Mouse (Mus musculus): ENCODE results near the gene Epha3. TPM values are rescaled to one million over a fixed set of nuclear protein-coding genes. Genes with fewer than 3 reads are reported as not detected.

The Epha3 gene
- polyA plus RNA-seq, 2 experiments = 0.38 to 0.58 TPM

DNA sequence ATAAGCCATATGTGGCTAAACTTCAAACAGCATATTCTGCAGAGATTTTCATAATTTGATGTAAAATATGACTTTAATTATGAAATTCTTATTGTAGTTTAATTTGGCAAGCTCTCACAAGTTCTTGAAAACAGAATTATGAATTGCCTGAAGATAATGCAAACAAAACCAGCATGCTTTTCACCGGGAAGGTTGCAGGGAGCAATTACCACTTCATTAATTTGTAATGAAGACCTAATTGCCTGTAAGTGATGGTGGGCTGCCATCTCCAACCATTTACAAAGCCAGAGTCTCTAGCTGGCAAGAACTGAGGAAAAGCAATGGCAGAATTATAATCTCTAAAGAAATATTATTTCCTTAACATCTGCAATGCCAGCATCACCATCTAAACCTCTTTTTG is 86.2 kb downstream of the Epha3 start:
- Histone ChIP-seq H3K36me3 (replicated peaks; ENCODE audit: control insufficient read depth, insufficient read depth, low read depth) (no peaks in the 10 kb centered on the region), H3K4me3 (ENCODE audit: insufficient read depth in 1 of 2, low read depth in 2 of 2, low read length in 2 of 2) (no peak overlapping the region), H3K4me1 (replicated peaks; ENCODE audit: control insufficient read depth in 2 of 2, insufficient read depth in 2 of 2, low read length in 1 of 2) (no peaks in the 10 kb centered on the region), H3K27ac (no peak overlapping the region), H3K9me3 (ENCODE audit: control insufficient read depth, low read length) (no peaks in the 10 kb centered on the region), H3K4me2 (ENCODE audit: low read depth) (no peak overlapping the region), H3K9ac (replicated peaks) (no peak overlapping the region), H3K27me3 (ENCODE audit: control insufficient read depth, insufficient read depth, low read length) (no peaks in the 10 kb centered on the region)
- no peak for TF ChIP-seq CTCF (IDR thresholded peaks at IDR 0.05; ENCODE audit: low read depth)
- TF ChIP-seq EP300 (IDR thresholded peaks at IDR 0.05; ENCODE audit: low read depth) = no peak
- no peak for ATAC-seq (ENCODE audit: insufficient read depth)
- WGBS (ENCODE audit: insufficient replicate concordance) = 64% methylated on average over 1 of the region's 1 CpGs
- no peak for DNase-seq (ENCODE audit: low read depth in 3 of 3, low spot score in 3 of 3)

GRCm38 (mm10) chr16:63772566-63772965 is 91.4 kb downstream of the Epha3 start:
- TF ChIP-seq CTCF (IDR thresholded peaks at IDR 0.05; ENCODE audit: low read depth) = no peak
- TF ChIP-seq EP300 (IDR thresholded peaks at IDR 0.05; ENCODE audit: low read depth) = no peak
- H3K27ac ChIP-seq = no peak overlapping the region
- H3K9ac ChIP-seq (replicated peaks) = no peak overlapping the region
- no peaks in the 10 kb centered on the region for H3K36me3 ChIP-seq (replicated peaks; ENCODE audit: control insufficient read depth, insufficient read depth, low read depth)
- no peak overlapping the region for H3K4me3 ChIP-seq (ENCODE audit: insufficient read depth in 1 of 2, low read depth in 2 of 2, low read length in 2 of 2)
- H3K27me3 ChIP-seq (ENCODE audit: control insufficient read depth, insufficient read depth, low read length) = no peaks in the 10 kb centered on the region
- ATAC-seq (ENCODE audit: insufficient read depth) (no peak), DNase-seq (ENCODE audit: low read depth in 3 of 3, low spot score in 3 of 3) (no peak)
- 64% methylated on average over 3 of the region's 3 CpGs for WGBS (ENCODE audit: insufficient replicate concordance)
- H3K4me1 ChIP-seq (replicated peaks; ENCODE audit: control insufficient read depth in 2 of 2, insufficient read depth in 2 of 2, low read length in 1 of 2) = no peaks in the 10 kb centered on the region
- H3K4me2 ChIP-seq (ENCODE audit: low read depth) = no peak overlapping the region
- no peaks in the 10 kb centered on the region for H3K9me3 ChIP-seq (ENCODE audit: control insufficient read depth, low read length)

DNA sequence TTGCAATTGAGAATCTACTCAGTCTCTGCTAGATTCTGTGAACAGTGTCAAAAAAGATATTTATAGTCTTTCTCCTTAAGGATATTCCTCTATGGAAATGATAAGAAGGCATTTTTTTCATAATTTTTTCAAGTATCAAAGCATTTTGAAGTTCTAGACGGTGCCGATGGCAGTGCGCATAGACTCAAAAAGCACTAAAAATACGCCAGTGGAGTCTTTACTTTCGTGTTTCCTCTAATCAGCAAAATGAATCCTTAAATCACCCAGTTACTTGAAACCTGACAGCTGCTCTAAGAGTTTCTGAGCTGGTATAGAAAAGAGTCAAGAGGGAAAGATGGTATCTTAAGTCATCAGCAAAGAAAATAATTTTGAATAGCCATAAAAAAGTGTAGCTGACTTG is 96.4 kb downstream of the Epha3 start:
- Histone ChIP-seq H3K4me2 (ENCODE audit: low read depth) (no peak overlapping the region), H3K27me3 (ENCODE audit: control insufficient read depth, insufficient read depth, low read length) (no peaks in the 10 kb centered on the region)

DNA sequence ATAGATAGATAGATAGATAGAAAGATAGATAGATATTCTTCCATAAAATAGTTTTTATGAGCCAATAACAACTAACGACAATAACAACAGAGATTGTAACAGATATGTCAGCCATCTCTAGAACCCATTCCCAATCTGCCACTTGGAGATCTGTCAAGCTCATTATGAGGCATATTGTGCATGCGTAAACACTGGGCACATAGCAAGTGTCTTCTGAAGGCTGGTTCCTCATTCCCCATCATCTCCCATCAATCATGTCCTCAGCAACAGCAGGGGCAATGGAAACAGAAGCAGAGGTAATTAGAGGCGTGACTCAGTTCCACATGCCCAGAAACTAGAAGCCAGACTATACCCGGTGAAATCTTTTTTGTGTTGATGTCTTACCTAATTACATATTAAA is 102.8 kb downstream of the Epha3 start:
- no peaks in the 10 kb centered on the region for H3K36me3 ChIP-seq (replicated peaks; ENCODE audit: control insufficient read depth, insufficient read depth, low read depth)
- H3K27me3 ChIP-seq (ENCODE audit: control insufficient read depth, insufficient read depth, low read length) = no peaks in the 10 kb centered on the region
- H3K4me1 ChIP-seq (replicated peaks; ENCODE audit: control insufficient read depth in 2 of 2, insufficient read depth in 2 of 2, low read length in 1 of 2) = no peaks in the 10 kb centered on the region
- WGBS (ENCODE audit: insufficient replicate concordance) = 68% methylated on average over 4 of the region's 4 CpGs
- no peak overlapping the region for H3K4me2 ChIP-seq (ENCODE audit: low read depth)
- no peaks in the 10 kb centered on the region for H3K9me3 ChIP-seq (ENCODE audit: control insufficient read depth, low read length)
- no peak overlapping the region for H3K27ac ChIP-seq
- TF ChIP-seq EP300 (IDR thresholded peaks at IDR 0.05; ENCODE audit: low read depth) = no peak
- no peak for TF ChIP-seq CTCF (IDR thresholded peaks at IDR 0.05; ENCODE audit: low read depth)
- DNase-seq (ENCODE audit: low read depth in 3 of 3, low spot score in 3 of 3) (no peak), ATAC-seq (ENCODE audit: insufficient read depth) (no peak)
- H3K4me3 ChIP-seq (ENCODE audit: insufficient read depth in 1 of 2, low read depth in 2 of 2, low read length in 2 of 2) = no peak overlapping the region
- no peak overlapping the region for H3K9ac ChIP-seq (replicated peaks)

More for the DNA sequence above, 96.4 kb downstream of the Epha3 start:
- TF ChIP-seq EP300 (IDR thresholded peaks at IDR 0.05; ENCODE audit: low read depth) = no peak
- DNase-seq (ENCODE audit: low read depth in 3 of 3, low spot score in 3 of 3) (no peak), ATAC-seq (ENCODE audit: insufficient read depth) (no peak)
- Histone ChIP-seq H3K9me3 (ENCODE audit: control insufficient read depth, low read length) (no peaks in the 10 kb centered on the region), H3K9ac (replicated peaks) (no peak overlapping the region), H3K4me1 (replicated peaks; ENCODE audit: control insufficient read depth in 2 of 2, insufficient read depth in 2 of 2, low read length in 1 of 2) (no peaks in the 10 kb centered on the region), H3K36me3 (replicated peaks; ENCODE audit: control insufficient read depth, insufficient read depth, low read depth) (no peaks in the 10 kb centered on the region), H3K27ac (no peak overlapping the region), H3K4me3 (ENCODE audit: insufficient read depth in 1 of 2, low read depth in 2 of 2, low read length in 2 of 2) (no peak overlapping the region)
- WGBS (ENCODE audit: insufficient replicate concordance) = 62% methylated on average over 5 of the region's 5 CpGs

GRCm38 (mm10) chr16:63760112-63760511 is 103.9 kb downstream of the Epha3 start:
- DNase-seq (ENCODE audit: low read depth in 3 of 3, low spot score in 3 of 3) (no peak), ATAC-seq (ENCODE audit: insufficient read depth) (no peak)
- no peak for TF ChIP-seq EP300 (IDR thresholded peaks at IDR 0.05; ENCODE audit: low read depth)
- no peak for TF ChIP-seq CTCF (IDR thresholded peaks at IDR 0.05; ENCODE audit: low read depth)
- no peak overlapping the region for H3K4me2 ChIP-seq (ENCODE audit: low read depth)
- H3K9me3 ChIP-seq (ENCODE audit: control insufficient read depth, low read length) = no peaks in the 10 kb centered on the region
- H3K27me3 ChIP-seq (ENCODE audit: control insufficient read depth, insufficient read depth, low read length) = no peaks in the 10 kb centered on the region
- no peak overlapping the region for H3K9ac ChIP-seq (replicated peaks)
- H3K27ac ChIP-seq = no peak overlapping the region
- H3K4me1 ChIP-seq (replicated peaks; ENCODE audit: control insufficient read depth in 2 of 2, insufficient read depth in 2 of 2, low read length in 1 of 2) = no peaks in the 10 kb centered on the region
- no peak overlapping the region for H3K4me3 ChIP-seq (ENCODE audit: insufficient read depth in 1 of 2, low read depth in 2 of 2, low read length in 2 of 2)
- WGBS (ENCODE audit: insufficient replicate concordance) = 41% methylated on average over 2 of the region's 2 CpGs
- no peaks in the 10 kb centered on the region for H3K36me3 ChIP-seq (replicated peaks; ENCODE audit: control insufficient read depth, insufficient read depth, low read depth)

All from liver, embryonic 14.5 days (tissue).